Mouse (Mus musculus) ES-E14 (cell line): ENCODE measurements around the gene Higd1a. TPM values are rescaled to one million over a fixed set of nuclear protein-coding genes. Genes with fewer than 3 reads are reported as not detected.

Experiments used
- DNase-seq: peaks from one replicate; pipeline ENCODE4 v3.0.0-alpha.2; 2013; ENCODE audit warnings: low read depth, low spot score
- H3K27ac ChIP-seq: 2 replicates; pipeline ENCODE4 v1.5.1; 2012; ENCODE audit warnings: low read depth, mild to moderate bottlenecking, low read length, moderate library complexity, mixed read lengths; ENCODE audit not compliant: poor library complexity, insufficient read depth, severe bottlenecking
- H3K36me3 ChIP-seq: 2 replicates; pipeline ENCODE4 v1.6.1; 2012; ENCODE audit warnings: mild to moderate bottlenecking, low read length, moderate library complexity, mixed read lengths; ENCODE audit not compliant: control insufficient read depth, poor library complexity, insufficient read depth, severe bottlenecking
- H3K4me1 ChIP-seq, 2 experiments: fragments of 150-350 bp in 1 of 2; sonication (generic) in 1 of 2; 2 replicates each; pipeline ENCODE4 v1.6.1; 2012; ENCODE audit warnings: low read length in 2 of 2, mild to moderate bottlenecking in 1 of 2, mixed read lengths in 1 of 2; ENCODE audit not compliant: control insufficient read depth in 2 of 2, insufficient read depth in 2 of 2, poor library complexity in 1 of 2
- H3K4me3 ChIP-seq, 2 experiments: fragments of 150-350 bp in 1 of 2; sonication (generic) in 1 of 2; 2 replicates each; pipeline ENCODE4 v1.5.1; 2012; ENCODE audit warnings: low read length in 2 of 2, low read depth in 1 of 2, mild to moderate bottlenecking in 1 of 2, mixed read lengths in 1 of 2; ENCODE audit not compliant: insufficient read depth in 1 of 2, poor library complexity in 1 of 2, severe bottlenecking in 1 of 2
- H3K9ac ChIP-seq: 2 replicates; pipeline ENCODE4 v1.6.1; 2012; ENCODE audit warnings: low read depth, mild to moderate bottlenecking, low read length, mixed read lengths; ENCODE audit not compliant: poor library complexity, insufficient read depth, severe bottlenecking
- H3K9me3 ChIP-seq: fragments of 150-350 bp; sonication (generic); 2 replicates; pipeline ENCODE4 v1.6.1; 2012; ENCODE audit warnings: low read depth, mild to moderate bottlenecking, low read length; ENCODE audit not compliant: control insufficient read depth, insufficient read depth
- CHD2 ChIP-seq: IDR thresholded peaks from 2 replicates; pipeline ENCODE4 v1.6.1; 2014; ENCODE audit warnings: mild to moderate bottlenecking, low read depth, low read length, inconsistent platforms
- HCFC1 ChIP-seq: IDR thresholded peaks from 2 replicates; pipeline ENCODE4 v1.6.1; 2012; ENCODE audit warnings: low read length, inconsistent platforms, borderline replicate concordance; ENCODE audit not compliant: insufficient read depth
- MAFK ChIP-seq: IDR thresholded peaks from 2 replicates; pipeline ENCODE4 v1.6.1; 2014; ENCODE audit warnings: mild to moderate bottlenecking, low read depth, low read length, inconsistent platforms; ENCODE audit not compliant: insufficient read depth
- ZC3H11A ChIP-seq: IDR thresholded peaks from 2 replicates; pipeline ENCODE4 v1.6.1; 2012; ENCODE audit warnings: low read depth, mild to moderate bottlenecking, inconsistent platforms, low read length, borderline replicate concordance
- ZNF384 ChIP-seq: IDR thresholded peaks from 2 replicates; pipeline ENCODE4 v1.6.1; 2012; ENCODE audit warnings: low read depth, low read length, inconsistent platforms
- in situ Hi-C, 2 experiments: fragments of 600-800 bp; cut with MboI; formaldehyde crosslinking; loops; one replicate each; pipeline ENCODE4 v1.15.1; 2025; ENCODE audit warnings: low sequenced_read_pairs in 2 of 2, inconsistent platforms in 1 of 2; ENCODE audit not compliant: unreplicated experiment in 2 of 2
- total RNA-seq: library from RNA; depleted of rRNA; stranded (reverse); fragments of 300-350 nt; gene quantifications from 2 replicates; pipeline ENCODE4 v1.2.3, GENCODE M21; 2012

The Higd1a gene
- total RNA-seq, 1 experiment = 81.2 TPM

DNA sequence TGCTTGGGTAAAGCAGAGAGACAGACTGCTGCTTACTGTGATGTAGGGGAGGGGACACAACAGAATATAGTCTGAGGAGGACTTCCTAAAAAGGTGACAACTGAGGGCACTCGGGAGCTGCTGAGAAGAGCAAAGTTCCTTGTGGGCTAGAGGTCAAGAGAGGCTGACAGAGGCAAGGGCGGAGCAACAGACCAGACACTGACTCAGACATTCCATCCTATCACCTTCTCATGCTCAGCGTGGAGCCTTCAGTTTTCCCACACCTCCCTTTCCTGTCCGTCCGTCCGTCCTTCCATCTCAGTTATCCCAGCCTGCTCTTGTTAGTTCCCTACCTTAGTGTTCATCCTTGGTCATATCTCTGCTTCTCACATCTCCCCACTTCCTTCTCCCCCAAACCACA is 43.0 kb downstream of the Higd1a start:
- Histone ChIP-seq H3K9ac (no peak overlapping the region), H3K27ac (no peak overlapping the region), H3K4me3 (no peak overlapping the region), H3K9me3 (no peaks in the 10 kb centered on the region), H3K36me3 (no peaks in the 10 kb centered on the region), H3K4me1 (peaks cover 0 to 2% of the 10 kb centered on the region in 2 experiments; a peak in 1 of 4 replicates)
- in situ Hi-C loops = no loop called here
- DNase-seq = no peak
- TF ChIP-seq CHD2 = no peak
- no peak for TF ChIP-seq ZNF384
- no peak for TF ChIP-seq MAFK
- TF ChIP-seq HCFC1 = no peak
- TF ChIP-seq ZC3H11A = no peak

DNA sequence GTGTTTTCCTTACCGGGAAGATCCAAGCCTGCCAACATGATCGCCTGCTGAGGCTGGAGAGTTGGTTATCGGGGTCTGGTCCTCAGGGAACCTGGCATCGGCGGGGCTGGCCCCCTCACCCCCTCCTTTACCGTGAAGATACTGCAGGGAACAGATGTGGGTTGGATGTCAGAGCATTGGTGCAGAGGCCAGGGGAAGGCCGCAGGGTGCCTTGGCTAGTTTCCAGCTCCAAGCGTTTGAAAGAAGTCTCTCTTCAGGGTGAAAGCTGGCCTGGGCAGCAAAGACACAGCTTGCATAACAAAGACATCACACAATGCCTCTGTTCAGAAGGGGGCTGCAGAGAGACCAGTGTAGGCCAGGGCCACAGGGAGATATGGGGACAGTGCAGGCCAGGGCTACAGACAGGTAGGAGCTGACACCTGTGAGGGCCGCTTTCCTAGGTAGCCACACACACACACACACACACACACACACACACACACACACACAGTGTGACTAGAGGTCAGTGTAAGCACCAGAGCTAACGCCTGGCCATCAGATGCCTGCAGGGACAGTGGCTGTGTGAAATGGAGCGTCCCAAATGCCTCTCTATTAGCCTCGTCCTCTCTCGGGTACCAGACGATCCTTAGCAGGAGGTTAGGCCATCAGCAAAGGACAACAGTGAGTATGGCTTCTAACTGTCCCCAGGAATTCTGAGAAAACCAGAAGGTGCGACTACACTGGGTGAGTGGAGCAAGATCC is 47.9 kb downstream of the Higd1a start:
- Histone ChIP-seq H3K9me3 (no peaks in the 10 kb centered on the region), H3K4me1 (no peaks in the 10 kb centered on the region), H3K4me3 (no peak overlapping the region), H3K27ac (no peak overlapping the region), H3K9ac (no peak overlapping the region), H3K36me3 (no peaks in the 10 kb centered on the region)
- in situ Hi-C loops = no loop called here
- TF ChIP-seq ZNF384 (no peak), CHD2 (no peak), ZC3H11A (no peak), MAFK (no peak), HCFC1 (no peak)
- DNase-seq = no peak

DNA sequence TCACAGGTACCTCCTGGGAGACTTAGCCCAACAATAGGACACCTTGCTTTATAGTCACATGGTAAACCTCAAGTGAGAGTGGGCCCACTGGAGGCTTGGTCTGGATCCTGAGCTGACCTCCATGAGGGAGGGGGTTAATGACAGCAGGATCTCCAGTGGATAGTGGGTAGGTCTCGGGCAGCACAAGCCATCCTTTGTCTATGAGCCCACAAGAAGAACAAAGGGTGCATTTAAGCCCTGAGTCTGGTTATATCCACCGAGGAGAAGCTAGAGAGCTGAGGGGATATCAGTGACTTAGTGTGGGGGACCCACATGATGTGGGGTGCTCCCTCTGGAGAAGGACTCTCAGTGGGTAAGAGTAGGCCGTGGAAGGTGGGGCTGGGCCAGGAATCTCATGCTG is 49.7 kb downstream of the Higd1a start:
- DNase-seq = no peak
- Histone ChIP-seq H3K27ac (no peak overlapping the region), H3K9ac (no peak overlapping the region), H3K4me3 (no peak overlapping the region), H3K36me3 (no peaks in the 10 kb centered on the region), H3K9me3 (no peaks in the 10 kb centered on the region), H3K4me1 (no peaks in the 10 kb centered on the region)
- no peak for TF ChIP-seq ZC3H11A
- in situ Hi-C loops = no loop called here

GRCm38 (mm10) chr9:121807947-121808346 is 50.2 kb downstream of the Higd1a start:
- H3K27ac ChIP-seq = no peak overlapping the region
- H3K4me3 ChIP-seq = no peak overlapping the region
- no peak for TF ChIP-seq CHD2
- no peak for TF ChIP-seq ZC3H11A
- no peak for TF ChIP-seq ZNF384
- no peak for TF ChIP-seq MAFK
- TF ChIP-seq HCFC1 = no peak
- DNase-seq = no peak
- H3K36me3 ChIP-seq = no peaks in the 10 kb centered on the region
- no peaks in the 10 kb centered on the region for H3K9me3 ChIP-seq
- no peaks in the 10 kb centered on the region for H3K4me1 ChIP-seq
- H3K9ac ChIP-seq = no peak overlapping the region
- in situ Hi-C loops = no loop called here

GRCm38 (mm10) chr9:121807546-121807945 is 50.6 kb downstream of the Higd1a start:
- Histone ChIP-seq H3K4me1 (no peaks in the 10 kb centered on the region), H3K36me3 (no peaks in the 10 kb centered on the region), H3K4me3 (no peak overlapping the region), H3K9ac (no peak overlapping the region), H3K27ac (no peak overlapping the region), H3K9me3 (no peaks in the 10 kb centered on the region)
- no peak for DNase-seq
- in situ Hi-C loops = no loop called here
- TF ChIP-seq CHD2 (no peak), ZC3H11A (no peak), HCFC1 (no peak), MAFK (no peak), ZNF384 (no peak)
